Mouse (Mus musculus): Measurements from ENCODE around the gene Sox13.

Sox13 gene

DNA sequence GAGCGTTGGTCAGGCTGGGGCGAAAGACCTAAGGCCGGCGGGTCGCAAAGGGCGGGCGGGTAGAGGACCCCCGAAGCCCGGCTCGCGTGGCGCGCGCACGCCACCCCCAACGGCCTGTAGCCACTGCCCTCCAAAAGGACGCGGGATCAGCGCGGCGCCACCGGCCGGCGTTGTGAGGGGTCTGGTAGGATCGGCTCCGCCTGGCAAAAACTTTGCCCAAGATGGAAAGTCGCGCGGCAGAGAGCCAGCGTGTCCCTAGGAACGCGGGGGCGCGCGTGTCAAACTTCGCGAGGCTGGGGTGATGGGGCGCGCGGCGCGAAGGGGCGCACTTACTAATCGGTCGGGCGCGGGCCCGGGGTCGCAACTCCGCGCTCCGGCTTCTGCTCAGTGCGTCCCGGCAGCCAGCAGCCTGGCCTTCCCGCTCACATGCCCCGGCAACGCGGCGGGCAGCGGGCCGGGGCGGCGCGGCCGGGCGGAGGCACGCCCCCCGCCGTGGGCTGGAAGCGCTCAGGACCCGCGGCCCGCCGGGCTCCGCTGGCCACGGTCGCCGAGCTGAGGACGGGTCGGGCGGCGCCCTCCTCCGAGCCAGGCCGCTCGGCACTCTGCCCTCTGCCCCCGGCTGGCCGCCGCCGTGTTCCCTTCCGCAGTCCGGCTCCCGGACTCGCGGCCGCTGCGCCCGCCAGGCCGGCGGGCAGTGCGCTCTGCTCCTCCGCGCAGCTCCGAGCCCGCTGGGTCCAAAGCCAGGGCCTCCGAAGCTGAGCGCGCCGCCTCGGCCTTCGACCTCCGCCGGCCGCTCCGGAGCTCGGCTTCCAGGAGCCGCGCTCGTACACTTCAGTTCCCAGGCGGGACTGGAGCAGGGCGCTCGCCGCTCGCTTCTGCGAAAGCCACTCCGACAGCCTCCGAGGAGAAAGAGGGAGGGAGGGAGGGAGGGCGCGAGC is at the start of gene Sox13:
Sox13 (minus strand) TSS at position 835 of the 938 bp plus-strand sequence.
- Histone ChIP-seq H3K27me3 (ENCODE audit: control insufficient read depth, insufficient read depth, low read length, poor library complexity, severe bottlenecking) (no peaks in the 10 kb centered on the region), H3K36me3 (ENCODE audit: control insufficient read depth, insufficient read depth, low read length, poor library complexity, severe bottlenecking) (no peaks in the 10 kb centered on the region)
- DNase-seq (ENCODE audit: low read depth, low spot score): no peak

DNA sequence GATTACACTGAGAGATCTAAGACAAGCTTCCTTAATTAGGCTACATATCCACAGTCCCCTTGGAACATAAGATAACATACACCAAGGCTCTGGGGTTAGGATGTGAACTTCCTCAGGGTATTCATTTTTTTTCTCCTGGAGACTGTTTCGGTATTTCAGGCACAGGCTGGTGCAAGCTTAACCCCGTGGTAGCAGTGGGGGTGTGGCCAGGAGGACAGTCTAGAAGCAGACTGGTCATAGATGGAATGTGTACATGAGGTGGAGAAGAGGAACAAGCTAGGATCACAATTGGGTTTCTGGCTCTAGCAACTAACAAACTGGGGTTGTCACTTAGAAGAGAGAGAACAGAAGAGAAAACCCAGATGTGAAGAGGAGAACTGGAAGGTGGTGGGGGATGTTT is 47.4 kb upstream of the Sox13 start:
- Histone ChIP-seq H3K27me3 (ENCODE audit: control insufficient read depth, insufficient read depth, low read length, poor library complexity, severe bottlenecking) (no peaks in the 10 kb centered on the region; the same call in 1 of the 2 replicates), H3K36me3 (ENCODE audit: control insufficient read depth, insufficient read depth, low read length, poor library complexity, severe bottlenecking) (no peaks in the 10 kb centered on the region)
- DNase-seq (ENCODE audit: low read depth, low spot score): no peak

GRCm38 (mm10) chr1:133471086-133471485 is 46.9 kb upstream of the Sox13 start:
- Histone ChIP-seq H3K27me3 (ENCODE audit: control insufficient read depth, insufficient read depth, low read length, poor library complexity, severe bottlenecking) (no peaks in the 10 kb centered on the region; the same call in 1 of the 2 replicates), H3K36me3 (ENCODE audit: control insufficient read depth, insufficient read depth, low read length, poor library complexity, severe bottlenecking) (no peaks in the 10 kb centered on the region)
- no peak for DNase-seq (ENCODE audit: low read depth, low spot score)

DNA sequence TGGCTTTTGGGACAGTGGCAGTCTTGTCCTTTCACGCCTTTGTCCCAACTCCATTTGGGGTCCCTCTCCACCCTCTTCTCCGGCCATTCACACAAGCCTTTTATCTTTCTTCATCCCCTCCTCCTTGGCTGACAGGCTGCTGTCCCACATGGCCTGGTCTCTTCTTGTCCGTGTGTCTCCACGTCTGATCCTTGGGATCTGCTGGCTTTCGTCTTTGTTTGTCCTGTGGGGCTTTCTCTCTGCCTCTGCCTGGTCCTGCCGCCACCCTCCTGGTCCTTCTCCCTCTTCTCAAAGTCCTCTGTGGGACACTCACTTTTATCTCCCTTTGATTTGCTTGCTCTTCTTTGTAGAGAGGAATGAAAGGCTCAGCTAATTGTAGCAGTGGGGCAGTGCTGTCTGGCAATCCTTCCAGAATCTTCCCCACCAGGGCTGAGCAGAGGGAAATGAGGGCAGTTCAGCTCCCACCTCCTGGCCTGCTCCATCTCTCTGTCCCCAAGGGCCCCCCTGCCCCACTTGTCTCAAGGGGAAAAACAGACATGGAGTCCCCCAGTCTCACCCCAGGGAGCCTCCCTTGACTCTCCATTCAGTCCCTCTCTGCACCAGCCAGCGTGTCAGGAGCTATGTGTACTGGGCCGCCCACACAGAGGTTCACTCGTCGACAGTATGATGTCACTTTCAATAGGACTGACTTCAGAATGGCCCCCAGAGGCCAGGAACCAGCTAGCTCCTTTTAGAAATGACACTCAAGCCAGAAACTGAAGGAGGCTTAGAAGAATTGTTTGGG is 46.3 kb upstream of the Sox13 start:
- Histone ChIP-seq H3K36me3 (ENCODE audit: control insufficient read depth, insufficient read depth, low read length, poor library complexity, severe bottlenecking) (no peaks in the 10 kb centered on the region), H3K27me3 (ENCODE audit: control insufficient read depth, insufficient read depth, low read length, poor library complexity, severe bottlenecking) (no peaks in the 10 kb centered on the region; the same call in 1 of the 2 replicates)
- no peak for DNase-seq (ENCODE audit: low read depth, low spot score)

DNA sequence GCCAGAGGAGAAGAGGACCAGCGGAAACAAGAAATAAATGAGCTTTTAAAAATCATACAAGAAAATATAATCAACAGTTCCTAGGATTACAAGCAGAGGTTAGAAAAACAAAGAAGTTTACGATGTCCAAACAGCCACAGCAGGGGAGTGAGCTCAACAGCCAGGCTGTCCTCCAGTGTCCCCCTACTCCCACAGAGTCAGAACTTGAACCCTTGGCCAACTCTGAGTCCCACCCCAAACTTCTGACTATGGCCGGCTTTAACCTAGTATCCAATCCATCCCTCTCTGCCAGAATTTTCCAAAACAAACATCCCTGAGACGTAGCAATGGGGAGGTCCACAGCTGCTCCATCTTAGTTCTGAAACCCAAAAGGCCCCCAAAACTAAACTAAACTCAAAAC is 45.0 kb upstream of the Sox13 start:
- no peak for DNase-seq (ENCODE audit: low read depth, low spot score)
- Histone ChIP-seq H3K27me3 (ENCODE audit: control insufficient read depth, insufficient read depth, low read length, poor library complexity, severe bottlenecking) (no peaks in the 10 kb centered on the region; the same call in 1 of the 2 replicates), H3K36me3 (ENCODE audit: control insufficient read depth, insufficient read depth, low read length, poor library complexity, severe bottlenecking) (no peaks in the 10 kb centered on the region)

DNA sequence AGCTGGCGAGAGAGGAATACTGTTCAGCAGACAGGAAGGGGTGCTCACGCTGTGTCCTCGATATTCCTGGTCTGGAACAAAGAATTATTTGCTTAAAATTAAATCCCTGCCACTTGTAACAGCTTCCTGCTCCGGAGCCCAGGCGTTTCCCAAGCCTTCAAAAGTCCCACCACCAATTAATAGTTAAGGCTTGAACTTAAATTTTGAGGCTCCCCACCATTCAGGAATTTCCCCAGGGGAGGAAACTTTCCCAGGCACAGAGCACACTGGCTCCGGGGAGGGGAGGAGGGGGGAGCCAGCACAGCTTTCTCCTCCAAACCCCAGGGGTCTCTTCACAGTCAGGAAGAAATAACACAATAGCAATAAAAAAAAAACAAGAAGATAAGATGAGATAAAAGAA is 44.6 kb upstream of the Sox13 start:
- Histone ChIP-seq H3K27me3 (ENCODE audit: control insufficient read depth, insufficient read depth, low read length, poor library complexity, severe bottlenecking) (no peaks in the 10 kb centered on the region; the same call in 1 of the 2 replicates), H3K36me3 (ENCODE audit: control insufficient read depth, insufficient read depth, low read length, poor library complexity, severe bottlenecking) (no peaks in the 10 kb centered on the region)
- DNase-seq (ENCODE audit: low read depth, low spot score): no peak

DNA sequence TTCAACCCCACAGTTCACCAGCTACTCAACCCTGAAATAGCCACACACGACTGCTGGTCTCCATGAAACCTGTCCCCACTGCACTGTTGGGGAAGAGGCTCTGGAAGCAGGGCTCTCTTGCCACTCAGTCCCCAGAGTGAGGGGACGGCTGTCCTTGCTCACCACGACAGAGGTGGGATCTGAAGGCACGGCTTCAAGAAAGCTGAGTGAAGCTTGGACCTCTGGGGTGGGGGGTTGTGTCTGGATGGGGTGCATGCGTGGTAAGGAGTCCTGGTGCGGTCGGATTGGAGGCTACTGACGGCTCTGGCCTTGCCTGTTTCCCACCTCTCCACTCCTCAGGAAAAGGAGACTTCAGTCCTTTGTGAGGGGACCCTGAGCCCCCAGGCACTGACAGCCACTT is 43.7 kb upstream of the Sox13 start:
- no peak for DNase-seq (ENCODE audit: low read depth, low spot score)
- no peaks in the 10 kb centered on the region for H3K27me3 ChIP-seq (ENCODE audit: control insufficient read depth, insufficient read depth, low read length, poor library complexity, severe bottlenecking)
- no peaks in the 10 kb centered on the region for H3K36me3 ChIP-seq (ENCODE audit: control insufficient read depth, insufficient read depth, low read length, poor library complexity, severe bottlenecking)

DNA sequence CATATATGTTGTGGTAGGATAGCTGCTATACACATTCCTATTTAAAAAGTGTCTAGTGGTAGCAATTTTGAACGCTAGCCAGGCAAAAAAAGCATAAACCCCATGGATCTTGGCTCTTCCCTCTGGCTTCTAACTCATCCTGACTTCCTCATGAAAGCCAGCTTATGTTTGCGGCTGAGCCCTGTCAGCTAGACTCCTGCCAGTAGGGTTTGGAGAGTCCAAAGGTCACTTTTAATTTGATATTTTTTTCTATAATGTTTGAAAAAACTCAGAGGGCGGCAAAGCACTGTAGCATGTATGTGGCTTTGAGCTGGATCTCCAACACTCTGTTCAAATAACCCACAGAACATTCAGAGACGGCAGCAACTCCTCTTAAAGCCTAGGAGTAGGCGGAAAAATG is 39.0 kb upstream of the Sox13 start:
- Histone ChIP-seq H3K27me3 (ENCODE audit: control insufficient read depth, insufficient read depth, low read length, poor library complexity, severe bottlenecking) (no peaks in the 10 kb centered on the region), H3K36me3 (ENCODE audit: control insufficient read depth, insufficient read depth, low read length, poor library complexity, severe bottlenecking) (no peaks in the 10 kb centered on the region)
- no peak for DNase-seq (ENCODE audit: low read depth, low spot score)

- DNase-seq (ENCODE audit: low read depth, low spot score): no peak
- H3K27me3 ChIP-seq (ENCODE audit: control insufficient read depth, insufficient read depth, low read length, poor library complexity, severe bottlenecking): no peaks in the 10 kb centered on the region
- H3K36me3 ChIP-seq (ENCODE audit: control insufficient read depth, insufficient read depth, low read length, poor library complexity, severe bottlenecking): no peaks in the 10 kb centered on the region
Measured at GRCm38 (mm10) chr1:133460996-133461395, 36.8 kb upstream of the Sox13 start.

DNA sequence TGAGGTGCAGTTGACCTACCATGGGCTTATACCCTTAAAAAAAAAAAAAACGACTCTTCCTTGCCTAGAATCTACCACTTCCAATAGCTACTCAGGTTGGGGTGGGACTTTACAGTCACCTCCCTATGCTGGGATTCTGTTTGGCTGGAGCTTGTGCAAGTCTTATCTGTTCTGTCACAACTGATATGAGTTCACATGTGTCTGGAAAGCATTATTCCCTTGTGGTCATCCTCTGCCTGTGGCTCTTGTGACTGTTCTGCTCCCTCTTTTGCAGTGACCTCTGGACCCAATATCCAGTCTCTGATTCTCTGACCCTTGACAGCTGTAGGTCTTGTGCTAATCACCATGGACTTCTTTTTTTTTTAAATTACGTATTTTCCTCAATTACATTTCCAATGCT is 31.9 kb upstream of the Sox13 start:
- Histone ChIP-seq H3K27me3 (ENCODE audit: control insufficient read depth, insufficient read depth, low read length, poor library complexity, severe bottlenecking) (no peaks in the 10 kb centered on the region), H3K36me3 (ENCODE audit: control insufficient read depth, insufficient read depth, low read length, poor library complexity, severe bottlenecking) (no peaks in the 10 kb centered on the region)
- DNase-seq (ENCODE audit: low read depth, low spot score): no peak

- Histone ChIP-seq H3K36me3 (ENCODE audit: control insufficient read depth, insufficient read depth, low read length, poor library complexity, severe bottlenecking) (no peaks in the 10 kb centered on the region), H3K27me3 (ENCODE audit: control insufficient read depth, insufficient read depth, low read length, poor library complexity, severe bottlenecking) (no peaks in the 10 kb centered on the region)
- DNase-seq (ENCODE audit: low read depth, low spot score): no peak
Measured at GRCm38 (mm10) chr1:133452564-133453165, 28.5 kb upstream of the Sox13 start.

- Histone ChIP-seq H3K36me3 (ENCODE audit: control insufficient read depth, insufficient read depth, low read length, poor library complexity, severe bottlenecking) (no peaks in the 10 kb centered on the region), H3K27me3 (ENCODE audit: control insufficient read depth, insufficient read depth, low read length, poor library complexity, severe bottlenecking) (no peaks in the 10 kb centered on the region)
- no peak for DNase-seq (ENCODE audit: low read depth, low spot score)
Measured at GRCm38 (mm10) chr1:133451869-133452563, 27.8 kb upstream of the Sox13 start.

DNA sequence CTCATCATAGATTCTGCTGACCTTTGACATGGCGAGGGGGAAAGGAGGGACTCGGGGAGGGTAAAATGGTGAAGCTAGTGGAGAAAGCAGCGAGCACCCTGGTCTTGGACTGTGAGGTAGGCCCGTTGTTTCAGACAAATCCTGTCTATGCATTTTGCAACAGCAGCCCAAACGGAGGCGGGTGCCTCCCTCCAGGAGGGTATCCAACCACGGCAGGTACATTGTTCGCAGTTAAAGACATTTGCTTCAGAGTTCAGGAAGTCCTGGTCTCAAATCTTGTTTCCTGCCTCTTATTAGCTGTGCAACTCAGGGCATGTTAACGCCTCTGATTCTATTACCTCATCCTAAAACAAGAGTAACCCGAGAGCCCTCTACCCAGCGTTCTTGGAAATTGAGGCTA is 26.8 kb upstream of the Sox13 start:
- no peak for DNase-seq (ENCODE audit: low read depth, low spot score)
- H3K27me3 ChIP-seq (ENCODE audit: control insufficient read depth, insufficient read depth, low read length, poor library complexity, severe bottlenecking): no peaks in the 10 kb centered on the region

DNA sequence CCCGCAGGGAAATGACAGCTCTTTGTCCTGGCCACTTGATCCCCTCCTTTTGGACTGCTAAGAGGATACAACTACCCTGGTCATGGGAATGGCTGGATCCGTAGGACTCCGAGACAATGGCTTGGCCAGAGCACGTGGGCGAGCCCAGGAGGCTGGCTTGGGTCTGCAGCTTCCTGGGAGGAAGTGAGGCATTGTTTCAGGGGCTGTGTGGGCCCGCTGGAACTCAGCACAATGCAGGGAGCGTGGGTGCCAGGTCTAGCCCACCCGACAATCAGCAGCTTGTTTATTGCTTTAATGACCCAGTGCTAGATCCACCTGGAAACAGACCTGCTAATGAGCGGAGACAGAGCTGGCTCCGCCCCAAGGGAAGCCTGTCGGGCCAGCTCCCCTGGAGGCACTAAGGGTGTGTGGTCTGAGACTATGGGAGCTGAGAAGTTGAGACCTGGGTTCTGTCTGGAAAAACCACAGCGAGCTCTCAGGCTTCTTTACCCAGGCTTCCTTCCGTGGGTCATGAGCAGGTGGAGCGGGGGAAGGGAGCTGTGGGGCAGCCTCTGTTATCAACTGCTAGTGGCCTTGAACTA is 24.3 kb upstream of the Sox13 start:
- no peak for DNase-seq (ENCODE audit: low read depth, low spot score)
- no peaks in the 10 kb centered on the region for H3K36me3 ChIP-seq (ENCODE audit: control insufficient read depth, insufficient read depth, low read length, poor library complexity, severe bottlenecking)
- H3K27me3 ChIP-seq (ENCODE audit: control insufficient read depth, insufficient read depth, low read length, poor library complexity, severe bottlenecking): no peaks in the 10 kb centered on the region

More for the DNA sequence above, 26.8 kb upstream of the Sox13 start:
- no peaks in the 10 kb centered on the region for H3K36me3 ChIP-seq (ENCODE audit: control insufficient read depth, insufficient read depth, low read length, poor library complexity, severe bottlenecking)
